Mouse (Mus musculus) yolk sac, embryonic 10.5 days (tissue): ENCODE results near the gene Zfp715.
"Not testable (repeated sequence)": the region's sequence is repeated elsewhere in the genome, so short reads cannot be mapped to it uniquely, and the experiment has no call there.

Experiments used
- DNase-seq: peaks from one replicate; pipeline ENCODE4 v3.0.0-alpha.2; 2017; ENCODE audit warnings: low spot score

Gene Zfp715

DNA sequence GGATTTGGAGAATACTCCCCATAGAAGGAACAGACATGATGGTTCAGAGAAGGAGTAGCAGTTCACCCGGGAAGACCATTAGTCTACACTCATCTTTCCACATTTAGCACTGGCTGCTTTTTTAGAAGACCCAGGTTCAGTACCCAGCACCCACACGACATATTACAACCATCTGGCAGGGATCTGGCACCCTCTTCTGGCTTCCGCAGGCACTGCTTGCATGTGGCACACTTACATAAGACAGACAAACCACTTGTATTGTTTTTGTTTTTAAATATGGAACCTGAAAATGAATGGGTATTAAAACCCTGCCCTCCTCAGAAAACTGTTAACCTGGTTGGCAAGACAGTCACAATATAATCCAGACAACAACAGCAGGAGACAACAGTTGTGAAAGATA, 21.6 kb downstream of the Zfp715 start:
- no peak for DNase-seq

DNA sequence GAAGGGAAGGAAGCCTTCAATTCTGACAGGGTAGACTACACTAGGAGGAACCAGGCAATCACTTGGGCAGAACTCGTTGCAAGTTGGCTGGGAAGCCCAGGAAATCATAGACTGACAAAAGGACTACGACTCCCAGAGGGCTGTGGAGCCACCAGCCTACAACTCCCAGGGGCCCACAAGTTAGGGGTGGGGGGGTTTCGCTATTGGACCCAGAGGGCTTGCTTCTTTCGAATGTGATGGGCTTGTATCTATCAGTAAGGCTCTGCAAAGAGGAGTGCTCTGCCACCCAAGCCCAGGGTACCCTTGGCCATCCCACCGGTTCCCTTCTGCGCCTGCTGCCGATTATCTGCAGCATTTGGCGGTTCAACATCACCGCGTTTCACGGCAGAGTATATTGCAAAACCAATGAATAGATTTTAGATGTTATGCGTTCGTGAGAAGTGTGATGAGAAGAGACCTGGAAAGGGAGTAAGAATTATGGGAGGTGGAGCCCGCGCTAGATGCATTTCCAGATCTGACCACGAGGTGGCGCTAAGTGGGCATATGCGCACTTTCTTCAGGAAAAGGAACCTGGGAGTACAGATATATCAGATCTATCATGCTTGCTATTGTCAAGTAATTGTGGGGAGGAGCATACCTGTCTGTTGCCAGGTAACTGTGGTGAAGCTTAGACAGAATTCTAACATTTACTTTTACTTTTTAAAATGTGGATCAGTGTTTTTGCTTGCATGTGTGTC, 30.1 kb downstream of the Zfp715 start:
- DNase-seq = peak; percentile 43

DNA sequence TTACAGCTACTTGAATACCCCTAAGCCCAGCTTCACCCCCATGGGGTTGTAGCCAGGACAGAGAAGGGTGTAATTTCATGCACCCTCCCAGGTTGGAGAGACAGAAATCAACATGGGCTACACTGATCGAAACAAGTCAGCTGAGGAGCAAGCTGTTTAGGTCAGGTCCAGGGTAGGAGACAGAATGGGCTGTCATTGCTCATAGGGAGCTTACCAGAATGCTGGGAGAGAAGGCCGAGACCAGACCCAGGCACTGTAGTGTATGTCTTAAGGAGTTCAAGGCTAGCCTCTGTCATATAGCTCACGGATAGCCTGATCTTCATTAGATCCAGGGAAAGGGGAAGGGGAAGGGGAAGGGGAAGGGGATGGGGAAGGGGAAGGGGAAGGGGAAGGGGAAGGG, 30.6 kb downstream of the Zfp715 start:
- no peak for DNase-seq

DNA sequence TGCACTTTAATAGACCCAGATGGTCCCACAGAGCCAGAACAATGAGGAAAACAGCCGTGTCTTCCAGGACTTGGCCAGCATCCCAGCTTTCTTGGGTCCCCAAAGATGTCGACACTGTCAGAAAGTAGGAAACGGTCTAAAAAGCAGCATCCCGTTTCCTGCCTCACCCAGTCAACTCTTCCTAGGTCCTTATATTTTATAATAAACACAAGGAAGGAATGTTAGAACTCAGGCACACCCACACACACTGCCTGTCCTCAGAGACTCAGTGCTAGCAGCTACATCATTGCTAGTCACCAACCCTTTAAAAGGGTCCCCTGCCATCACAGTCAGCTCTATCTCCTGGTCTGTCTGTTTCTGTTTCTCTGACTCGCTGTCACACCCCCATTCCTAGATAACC, 35.7 kb downstream of the Zfp715 start:
- no peak for DNase-seq

DNA sequence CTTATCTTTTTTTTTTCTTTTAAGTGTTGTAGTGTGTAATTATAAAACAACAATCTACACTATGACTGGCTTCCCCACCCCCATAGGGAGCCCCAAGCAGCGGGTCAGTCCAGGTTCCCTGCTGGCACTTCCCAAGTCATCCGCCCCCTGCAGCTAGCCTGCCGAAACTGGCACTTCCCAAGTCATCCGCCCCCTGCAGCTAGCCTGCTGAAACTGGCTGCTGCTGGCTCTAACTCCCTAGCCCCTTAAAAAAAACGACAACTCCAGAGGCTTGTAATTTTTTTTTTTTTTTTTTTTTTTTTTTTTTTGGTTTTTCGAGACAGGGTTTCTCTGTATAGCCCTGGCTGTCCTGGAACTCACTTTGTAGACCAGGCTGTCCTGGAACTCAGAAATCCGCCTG, 36.9 kb downstream of the Zfp715 start:
- DNase-seq = not testable (repeated sequence)

DNA sequence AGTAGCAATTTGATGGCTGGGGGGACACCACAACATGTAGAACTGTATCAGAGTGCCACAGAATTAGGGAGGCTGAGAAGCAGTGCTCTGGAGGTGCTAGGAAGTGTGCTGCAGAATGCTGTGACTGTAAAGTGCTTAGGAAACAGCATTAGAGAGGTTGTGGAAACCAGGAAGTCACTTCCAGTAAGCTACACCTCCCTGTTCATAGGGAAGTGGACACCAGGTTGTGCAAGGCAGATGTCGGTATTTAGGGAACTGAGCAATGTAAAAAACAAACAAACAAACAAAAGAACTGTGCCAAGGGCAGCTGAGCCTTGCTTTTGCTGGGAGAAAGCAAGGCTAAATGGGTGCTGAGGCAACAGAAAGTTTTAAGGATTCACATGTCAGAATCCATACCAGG, 39.6 kb downstream of the Zfp715 start:
- no peak for DNase-seq

DNA sequence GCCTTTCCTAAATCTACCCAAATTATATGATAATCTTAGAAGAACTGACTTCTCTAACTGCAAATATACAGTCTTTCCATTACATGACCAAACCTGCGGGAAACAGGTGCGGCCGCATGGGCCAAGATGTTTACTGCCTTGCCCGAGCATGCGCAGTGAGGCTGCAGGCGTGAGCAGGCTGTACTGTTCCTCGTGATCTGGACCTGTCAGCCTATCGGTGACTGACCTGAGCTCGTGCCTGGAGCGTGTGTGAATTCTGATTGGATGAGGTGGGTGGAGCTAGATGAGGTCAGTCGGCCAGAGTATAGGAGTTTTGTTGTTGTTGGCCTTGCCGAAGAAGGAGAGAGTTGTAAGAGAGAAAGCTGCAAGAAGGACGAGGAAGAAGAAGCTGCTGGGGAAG, 45.7 kb downstream of the Zfp715 start:
- not testable (repeated sequence) for DNase-seq

DNA sequence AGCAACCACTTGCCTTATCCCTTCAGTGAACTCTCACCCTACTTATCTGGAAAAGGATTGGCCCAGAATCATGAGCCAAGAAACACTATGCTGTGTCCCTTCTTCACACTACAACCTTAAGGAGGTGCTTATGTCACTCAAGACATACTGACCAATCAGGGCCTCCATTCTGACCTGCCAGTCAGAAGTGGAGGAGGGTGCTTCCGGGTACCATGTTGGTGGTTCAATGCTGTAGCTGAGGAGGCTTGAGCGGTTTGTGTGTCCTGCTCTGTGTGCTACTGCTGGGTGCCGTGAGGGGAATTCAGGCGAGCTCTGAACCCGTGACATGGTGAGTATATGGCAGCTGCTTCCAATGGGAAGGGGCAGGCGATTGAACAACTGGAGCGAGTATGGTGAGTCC, 59.6 kb downstream of the Zfp715 start:
- DNase-seq = peak; percentile 29

DNA sequence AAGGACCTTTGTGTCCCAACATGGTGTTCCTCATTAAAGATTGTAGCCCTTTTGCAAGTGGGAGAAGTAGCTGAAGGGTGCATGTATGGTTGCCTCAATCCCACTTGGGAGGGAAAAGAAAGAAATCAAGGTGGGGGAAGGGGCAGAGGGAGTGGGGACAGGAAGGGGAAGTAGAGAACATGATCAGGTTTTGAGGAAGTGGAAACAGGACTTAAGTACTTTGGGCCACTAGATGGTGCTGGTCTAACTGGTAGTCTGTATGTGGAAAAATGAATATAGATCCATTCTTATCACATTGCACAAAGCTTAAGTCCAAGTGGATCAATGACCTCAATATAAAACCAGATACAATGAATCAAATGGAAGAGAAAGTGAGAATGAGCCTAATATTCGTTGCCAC, 62.4 kb downstream of the Zfp715 start:
- not testable (repeated sequence) for DNase-seq
